Mouse (Mus musculus) liver, embryonic 14.5 days (tissue): ENCODE results near the gene Actb. TPM values are rescaled to one million over a fixed set of nuclear protein-coding genes. Genes with fewer than 3 reads are reported as not detected.

Experiments used
- ATAC-seq: fragments of 200-750 bp; cut with Nextera tagmentation; 2 replicates; pipeline ENCODE4 v1.8.0; 2017; ENCODE audit warnings: moderate number of reproducible peaks, mild to moderate bottlenecking, moderate library complexity; ENCODE audit not compliant: insufficient read depth
- DNase-seq, 3 experiments: peaks; one replicate each; pipeline ENCODE4 v3.0.0-alpha.2; 2012 to 2013; ENCODE audit warnings: low read depth in 3 of 3, low spot score in 3 of 3
- H3K27ac ChIP-seq: fragments of 300-500 bp; sonication (generic); 2 replicates; pipeline ENCODE4 v1.5.1; 2014; ENCODE audit warnings: moderate library complexity, mild to moderate bottlenecking, control low read depth, inconsistent platforms
- H3K27me3 ChIP-seq: fragments of 300-500 bp; sonication (generic); 2 replicates; pipeline ENCODE4 v1.6.1; 2014; ENCODE audit warnings: mild to moderate bottlenecking, low read length, moderate library complexity; ENCODE audit not compliant: control insufficient read depth, insufficient read depth
- H3K36me3 ChIP-seq: fragments of 300-500 bp; sonication (generic); replicated peaks from 2 replicates; pipeline ENCODE4 v1.6.1; 2014; ENCODE audit warnings: low read depth; ENCODE audit not compliant: control insufficient read depth, insufficient read depth
- H3K4me1 ChIP-seq, 2 experiments: fragments of 200-500 bp in 1 of 2; fragments of 300-500 bp in 1 of 2; sonication (generic) in 1 of 2; replicated peaks; 2 replicates each; pipeline ENCODE4 v1.6.1; 2012 to 2014; ENCODE audit warnings: antibody characterized with exemption in 1 of 2, inconsistent platforms in 1 of 2, low read length in 1 of 2; ENCODE audit not compliant: control insufficient read depth in 2 of 2, insufficient read depth in 2 of 2
- H3K4me2 ChIP-seq: fragments of 300-500 bp; sonication (generic); 2 replicates; pipeline ENCODE4 v1.6.1; 2014; ENCODE audit warnings: low read depth, mild to moderate bottlenecking, control low read depth, moderate library complexity
- H3K4me3 ChIP-seq, 2 experiments: fragments of 200-500 bp in 1 of 2; fragments of 300-500 bp in 1 of 2; sonication (generic) in 1 of 2; 2 replicates each; pipeline ENCODE4 v1.5.1; 2012 to 2014; ENCODE audit warnings: low read depth in 2 of 2, low read length in 2 of 2, mild to moderate bottlenecking in 2 of 2, control low read depth in 1 of 2, inconsistent platforms in 1 of 2, moderate library complexity in 1 of 2; ENCODE audit not compliant: insufficient read depth in 1 of 2
- H3K9ac ChIP-seq: fragments of 300-500 bp; sonication (generic); replicated peaks from 2 replicates; pipeline ENCODE4 v1.6.1; 2014; ENCODE audit warnings: mild to moderate bottlenecking, control low read depth, moderate library complexity
- H3K9me3 ChIP-seq: fragments of 300-500 bp; sonication (generic); 2 replicates; pipeline ENCODE4 v1.6.1; 2016; ENCODE audit warnings: low read length, mixed read lengths; ENCODE audit not compliant: control insufficient read depth
- CTCF ChIP-seq: IDR thresholded peaks from 2 replicates; pipeline ENCODE4 v1.5.1; 2016; ENCODE audit warnings: antibody characterized with exemption, low read depth, control low read depth
- EP300 ChIP-seq: IDR thresholded peaks from 2 replicates; pipeline ENCODE4 v1.6.1; 2016; ENCODE audit warnings: antibody characterized with exemption, low read depth
- WGBS: fragments of 180-500 bp; shearing (Covaris S2); extraction: QIAGEN DNeasy Blood & Tissue Kit; methylation state at CpG from one replicate; pipeline ENCODE4 v1.1.7; 2014; ENCODE audit not compliant: insufficient replicate concordance; 5-methylcytosine and 5-hydroxymethylcytosine counted together
- polyA plus RNA-seq, 2 experiments: library from polyadenylated mRNA; depleted of rRNA in 1 of 2; stranded (reverse) in 1 of 2; unstranded in 1 of 2; fragments of >200 nt; fragmentation: Nextera tagmentation in 1 of 2; extraction: Ambion mirVana in 1 of 2; gene quantifications; 2 replicates each; pipeline versions ENCODE4 v1.2.1 to v1.2.3; 2012 to 2014

Gene Actb
- polyA plus RNA-seq, 2 experiments: 920 to 7,802 TPM

- no peak for DNase-seq
- H3K27ac ChIP-seq: no peak overlapping the region
- H3K4me2 ChIP-seq: no peak overlapping the region
- no peaks in the 10 kb centered on the region for H3K4me1 ChIP-seq
- WGBS: 82% methylated on average over 13 of the region's 13 CpGs
- no peak overlapping the region for H3K4me3 ChIP-seq
- no peak overlapping the region for H3K9ac ChIP-seq
- H3K9me3 ChIP-seq: no peaks in the 10 kb centered on the region
- no peak for TF ChIP-seq CTCF
- no peak for TF ChIP-seq EP300
- no peaks in the 10 kb centered on the region for H3K27me3 ChIP-seq
- no peaks in the 10 kb centered on the region for H3K36me3 ChIP-seq
- ATAC-seq: no peak
Measured at GRCm38 (mm10) chr5:142874791-142875512, 31.6 kb downstream of the Actb start.

GRCm38 (mm10) chr5:142873718-142874117 is 32.8 kb downstream of the Actb start:
- DNase-seq (no peak), ATAC-seq (no peak)
- TF ChIP-seq EP300: no peak
- TF ChIP-seq CTCF: peak; percentile 18; the same call in 1 of the 2 replicates
- Histone ChIP-seq H3K27me3 (no peaks in the 10 kb centered on the region), H3K4me2 (no peak overlapping the region), H3K9ac (no peak overlapping the region), H3K4me1 (no peaks in the 10 kb centered on the region), H3K27ac (no peak overlapping the region), H3K4me3 (no peak overlapping the region), H3K36me3 (no peaks in the 10 kb centered on the region), H3K9me3 (no peaks in the 10 kb centered on the region)
- 81% methylated on average over 7 of the region's 7 CpGs for WGBS

DNA sequence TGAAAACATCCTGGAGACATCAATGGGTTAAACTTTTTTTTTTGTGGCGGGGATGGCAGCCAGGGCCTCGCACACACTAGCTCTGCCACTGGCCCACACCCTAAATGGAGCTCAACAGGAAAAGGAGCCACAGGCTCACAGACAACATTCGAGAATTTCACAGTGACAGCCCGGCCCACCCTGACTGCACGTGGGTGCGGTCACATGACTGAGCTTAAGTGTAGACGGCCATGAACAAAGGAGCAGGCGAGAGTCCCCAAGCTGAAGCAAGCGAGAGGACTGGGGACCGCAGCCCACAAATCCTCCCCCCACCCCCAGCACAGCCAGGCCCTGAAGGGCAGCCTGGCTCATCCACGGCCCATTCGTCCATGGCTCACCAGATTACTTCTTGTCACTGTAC is 34.8 kb downstream of the Actb start:
- H3K4me2 ChIP-seq: no peak overlapping the region
- no peak overlapping the region for H3K9ac ChIP-seq
- H3K36me3 ChIP-seq: no peaks in the 10 kb centered on the region
- 59% methylated on average over 12 of the region's 12 CpGs for WGBS
- H3K27ac ChIP-seq: no peak overlapping the region
- H3K4me3 ChIP-seq: no peak overlapping the region
- TF ChIP-seq CTCF (no peak), EP300 (no peak)
- ATAC-seq: no peak
- no peaks in the 10 kb centered on the region for H3K9me3 ChIP-seq
- H3K27me3 ChIP-seq: no peaks in the 10 kb centered on the region
- H3K4me1 ChIP-seq: no peaks in the 10 kb centered on the region
- DNase-seq: no peak

- TF ChIP-seq CTCF (no peak), EP300 (no peak)
- WGBS: 77% methylated on average over 13 of the region's 13 CpGs
- ATAC-seq: no peak
Measured at GRCm38 (mm10) chr5:142869463-142869862, 37.1 kb downstream of the Actb start.

DNA sequence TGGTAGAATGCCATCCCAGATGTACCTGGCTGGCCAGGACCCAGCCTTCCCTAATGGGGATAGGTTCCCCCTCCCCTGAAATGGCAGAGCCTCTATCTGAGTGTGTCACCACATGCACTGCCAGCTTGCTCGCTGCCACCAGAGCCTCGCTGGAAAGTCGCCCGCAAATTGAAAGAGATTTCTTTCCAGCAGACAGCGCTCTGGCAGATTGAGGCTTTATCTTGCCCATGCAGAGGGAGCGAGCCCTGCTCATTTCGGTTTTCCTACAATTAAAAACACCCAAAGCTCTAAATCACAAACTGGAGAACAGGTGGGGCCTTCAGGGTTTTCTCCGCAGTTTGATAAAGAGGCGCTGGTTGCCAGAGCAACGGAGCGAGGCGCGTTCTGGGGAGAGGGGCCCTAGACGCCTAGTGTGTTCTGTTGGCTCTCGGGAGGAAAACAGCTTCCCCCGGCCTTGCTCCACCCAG is 48.8 kb downstream of the Actb start:
- no peak overlapping the region for H3K4me2 ChIP-seq
- no peak overlapping the region for H3K4me3 ChIP-seq
- no peaks in the 10 kb centered on the region for H3K27me3 ChIP-seq
- TF ChIP-seq CTCF: no peak
- TF ChIP-seq EP300: no peak
- no peaks in the 10 kb centered on the region for H3K9me3 ChIP-seq
- no peaks in the 10 kb centered on the region for H3K36me3 ChIP-seq
- 20% methylated on average over 16 of the region's 16 CpGs for WGBS
- no peak; the same call in 1 of the 2 replicates for ATAC-seq
- no peak overlapping the region for H3K27ac ChIP-seq
- DNase-seq: no peak
- H3K9ac ChIP-seq: no peak overlapping the region
- H3K4me1 ChIP-seq: peaks cover 0 to 5% of the 10 kb centered on the region in 2 experiments; a peak in 1 of 4 replicates

More at GRCm38 (mm10) chr5:142869463-142869862, 37.1 kb downstream of the Actb start:
- DNase-seq: no peak
- H3K36me3 ChIP-seq: no peaks in the 10 kb centered on the region
- no peaks in the 10 kb centered on the region for H3K9me3 ChIP-seq
- H3K4me3 ChIP-seq: no peak overlapping the region
- H3K9ac ChIP-seq: no peak overlapping the region
- H3K27me3 ChIP-seq: no peaks in the 10 kb centered on the region
- H3K4me2 ChIP-seq: no peak overlapping the region
- no peak overlapping the region for H3K27ac ChIP-seq
- H3K4me1 ChIP-seq: no peaks in the 10 kb centered on the region
